Mouse (Mus musculus): Measurements from ENCODE around the gene Icosl.
"Not testable (repeated sequence)": the region's sequence is repeated elsewhere in the genome, so short reads cannot be mapped to it uniquely, and the experiment has no call there.

Icosl gene

DNA sequence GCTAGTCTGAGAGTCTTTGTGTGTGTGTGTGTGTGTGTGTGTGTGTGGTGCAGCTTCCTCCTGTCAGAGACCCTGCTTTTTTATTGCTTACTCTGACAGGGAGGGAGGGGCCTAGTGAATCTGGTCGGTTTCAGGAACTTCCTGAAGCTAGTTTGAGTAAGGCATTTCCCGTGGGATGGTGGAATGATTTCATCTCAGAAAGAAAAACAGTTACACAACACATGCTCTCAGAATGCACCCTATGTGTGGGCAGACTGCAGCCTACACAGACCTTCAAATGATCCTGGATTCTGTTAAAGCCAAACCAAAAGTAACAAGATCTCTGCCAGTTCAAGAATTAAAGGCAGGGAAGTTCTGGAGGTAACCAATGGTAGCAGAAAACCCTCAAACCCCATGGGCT is 46.1 kb downstream of the Icosl start:
- DNase-seq (ENCODE audit: low read depth): peak; percentile 52

DNA sequence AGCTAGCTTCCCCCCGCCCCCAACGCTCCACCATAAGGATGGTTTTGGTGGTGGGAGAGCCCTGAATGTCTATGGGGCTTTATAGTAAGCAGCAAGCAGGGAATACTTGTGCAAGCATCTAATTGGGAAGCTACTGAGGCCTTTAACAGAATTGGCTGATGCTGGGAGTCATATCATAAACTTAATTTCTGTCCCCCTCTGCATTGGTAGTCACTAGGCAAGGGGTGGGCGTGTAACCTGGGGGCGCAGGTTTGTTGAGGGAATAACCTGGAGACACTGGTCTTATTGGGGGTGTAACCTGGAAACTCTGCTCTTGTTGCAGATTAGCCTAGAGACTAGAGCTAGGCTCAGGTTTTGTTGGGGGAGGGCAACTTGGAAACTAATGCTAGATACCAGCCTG is 50.3 kb downstream of the Icosl start:
- DNase-seq (ENCODE audit: low read depth): no peak

DNA sequence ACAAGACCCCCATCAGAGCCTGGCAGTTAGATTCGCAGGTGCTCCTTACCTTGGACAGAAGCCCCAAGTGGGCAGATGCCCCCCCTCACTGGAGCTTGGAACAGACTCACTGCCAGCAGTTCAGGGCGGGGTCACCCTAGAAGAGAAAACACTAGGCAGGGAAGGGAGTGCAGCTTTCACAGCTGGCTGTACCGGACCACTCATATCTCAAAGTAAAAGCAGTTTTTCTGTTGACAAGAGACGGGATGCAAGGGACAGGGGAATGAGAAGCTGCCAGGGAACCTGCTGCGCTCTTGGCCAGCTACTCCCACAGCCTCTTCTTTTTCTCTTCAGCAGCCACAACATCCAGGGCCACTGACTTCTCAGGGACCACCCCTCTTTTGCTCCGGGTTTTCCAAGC is 55.0 kb downstream of the Icosl start:
- DNase-seq (ENCODE audit: low read depth): not testable (repeated sequence)

DNA sequence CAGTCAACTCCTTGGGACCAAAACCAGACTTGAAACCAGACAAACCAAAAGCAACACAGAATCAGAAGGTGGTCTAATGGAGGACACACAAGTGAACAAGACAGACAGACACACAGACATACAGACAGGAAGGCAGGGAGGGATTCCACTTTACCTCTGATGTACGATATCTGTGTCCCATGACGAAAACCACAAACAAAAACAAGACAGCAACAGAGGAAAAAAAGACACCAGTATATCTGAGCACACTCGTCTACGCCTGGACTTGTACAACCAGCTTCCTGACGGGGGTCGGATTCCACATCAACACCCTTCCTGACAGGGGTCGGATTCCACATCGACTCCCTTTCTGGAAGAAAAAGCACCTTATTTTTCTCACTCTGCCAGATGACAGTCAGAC is 56.0 kb downstream of the Icosl start:
- DNase-seq (ENCODE audit: low read depth): not testable (repeated sequence)

DNA sequence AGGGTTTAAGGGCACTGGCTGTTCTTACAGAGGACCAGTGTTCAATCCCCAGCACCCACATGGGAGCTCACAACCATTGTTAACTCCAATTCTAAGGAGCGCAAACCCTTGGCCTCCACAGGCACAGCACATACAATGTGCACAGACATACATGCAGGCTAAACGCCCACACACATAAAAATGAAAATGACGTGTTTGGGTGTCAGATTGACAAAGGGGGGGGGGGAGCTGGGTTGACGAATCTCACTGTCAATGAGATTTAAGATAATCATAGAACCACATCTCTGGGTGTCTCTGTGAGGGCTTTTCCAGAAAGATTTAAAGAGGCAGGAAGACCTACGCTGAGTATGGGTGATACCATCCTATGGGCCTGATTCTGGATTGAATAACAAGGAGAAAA is 57.2 kb downstream of the Icosl start:
- DNase-seq (ENCODE audit: low read depth): no peak

DNA sequence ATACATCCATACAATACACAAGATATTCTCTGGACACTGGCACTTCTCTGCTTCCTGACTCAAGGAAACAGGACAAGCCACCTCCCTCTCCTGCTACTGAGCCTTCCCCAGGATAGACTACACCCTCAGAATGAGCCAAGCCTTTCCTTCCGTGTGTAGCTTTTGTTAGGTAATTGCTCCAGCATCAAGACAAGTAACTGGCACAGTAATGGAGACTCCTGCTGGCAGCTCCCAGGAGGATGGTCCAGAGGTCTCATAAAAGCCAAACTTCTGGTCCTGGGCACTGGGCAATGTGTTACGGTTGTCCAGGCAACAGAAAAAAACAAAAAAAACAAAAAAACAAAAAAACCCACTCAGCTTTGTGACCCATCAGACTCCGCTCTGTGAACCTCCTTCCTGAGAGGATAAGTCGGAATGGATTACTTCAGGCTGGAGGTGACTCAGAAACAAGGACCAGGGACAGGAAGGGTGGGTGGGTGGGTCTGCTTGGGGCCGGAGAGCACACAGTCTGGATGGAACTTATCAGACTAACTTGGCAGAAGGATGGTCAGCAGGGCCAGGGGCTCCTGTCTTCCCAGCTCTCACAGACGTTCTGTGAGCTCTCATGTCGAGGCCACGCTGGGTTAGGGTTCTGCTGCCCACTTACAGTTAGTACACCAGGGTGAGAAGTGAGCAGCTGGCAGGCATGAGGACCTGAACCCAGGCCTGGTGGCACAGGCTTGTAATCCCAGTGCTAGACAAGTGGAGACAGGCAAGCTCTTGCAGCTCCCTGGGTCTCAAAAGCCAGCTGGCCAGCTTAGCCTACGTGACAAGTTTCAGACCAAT is 58.2 kb downstream of the Icosl start:
- no peak for DNase-seq (ENCODE audit: low read depth)

DNA sequence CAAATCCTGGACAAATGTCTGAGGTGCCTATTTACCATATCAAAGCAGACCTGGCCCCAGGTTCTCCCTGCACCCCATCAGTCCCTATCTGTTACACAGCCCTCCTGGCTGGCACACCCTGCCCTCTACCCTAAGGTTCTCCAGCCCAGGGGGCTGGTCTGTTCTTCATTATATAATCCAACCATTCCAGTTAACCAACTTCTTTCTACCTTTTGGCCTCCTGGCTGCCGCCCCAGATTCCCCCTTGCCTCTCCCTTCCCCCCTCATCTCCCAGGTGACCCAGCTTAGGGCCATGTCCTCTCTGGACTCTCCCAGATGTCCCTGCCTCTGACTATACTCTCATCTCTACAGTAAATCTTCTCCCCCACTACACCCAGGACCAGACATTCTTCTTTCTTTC is 58.8 kb downstream of the Icosl start:
- no peak for DNase-seq (ENCODE audit: low read depth)

DNA sequence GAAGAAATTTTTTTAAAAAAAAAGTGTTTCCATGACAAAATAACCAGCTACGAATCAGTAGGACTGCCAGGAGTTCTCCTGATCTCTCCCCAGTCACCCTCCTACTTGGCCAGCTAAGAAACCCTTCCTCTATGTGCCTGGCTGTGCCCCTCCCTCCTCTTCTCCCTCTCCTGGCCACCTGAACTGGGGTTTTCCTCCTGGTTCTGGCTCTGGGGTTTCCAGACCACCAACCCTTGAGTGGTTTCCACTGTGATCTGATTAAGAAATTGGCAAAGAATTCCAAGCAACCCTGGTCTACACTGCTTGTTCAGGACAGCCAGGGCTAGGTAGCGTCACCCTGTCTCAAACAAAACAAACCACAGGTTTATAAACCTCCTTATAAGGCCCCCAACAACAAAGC is 59.5 kb downstream of the Icosl start:
- no peak for DNase-seq (ENCODE audit: low read depth)

DNA sequence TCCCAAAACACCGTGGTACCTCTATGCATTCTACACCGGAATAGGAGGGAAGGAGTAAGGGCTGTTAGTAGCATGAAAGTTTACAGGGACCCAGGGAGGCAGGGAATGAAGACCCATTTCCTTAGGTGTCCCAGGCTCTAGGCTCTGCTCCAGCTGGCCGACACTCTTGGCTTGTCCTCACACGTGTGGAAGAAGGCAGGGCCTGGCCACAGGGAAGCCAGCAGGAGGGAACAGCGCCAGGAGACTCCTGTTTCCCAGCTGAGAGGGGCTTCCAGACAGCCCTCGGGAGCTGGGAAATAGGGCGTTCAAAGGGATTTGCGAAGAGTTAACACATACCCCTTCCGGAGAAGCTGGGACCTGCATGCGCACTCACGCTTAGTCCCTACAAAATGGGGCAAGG is 60.3 kb downstream of the Icosl start:
- no peak for DNase-seq (ENCODE audit: low read depth)

DNA sequence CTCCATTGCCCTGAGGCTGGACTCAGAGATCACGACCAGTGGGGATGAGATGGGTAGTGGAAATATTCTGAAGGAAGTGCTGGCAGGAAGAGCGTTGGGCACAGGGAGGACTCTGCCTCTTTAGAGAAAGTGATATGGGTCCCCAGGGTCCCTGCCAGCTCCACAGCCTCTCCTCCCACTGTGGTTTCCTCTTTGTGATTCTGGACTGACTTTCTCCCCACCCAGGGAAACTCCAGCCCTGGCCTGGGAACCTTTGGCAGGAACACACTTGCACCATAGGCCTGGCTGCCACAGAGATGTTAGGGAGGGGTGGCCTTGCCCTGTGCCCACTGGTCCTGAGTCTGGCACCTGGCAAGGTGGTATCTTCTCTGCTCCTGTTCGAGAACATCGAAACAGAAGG is 60.9 kb downstream of the Icosl start:
- no peak for DNase-seq (ENCODE audit: low read depth)

Data from NIH3T3 (cell line).